Mouse (Mus musculus): Measurements from ENCODE around the gene Uba6. TPM values are rescaled to one million over a fixed set of nuclear protein-coding genes. Genes with fewer than 3 reads are reported as not detected.

Gene Uba6
- polyA plus RNA-seq, 1 experiment from 2014 or later = 27.4 TPM

DNA sequence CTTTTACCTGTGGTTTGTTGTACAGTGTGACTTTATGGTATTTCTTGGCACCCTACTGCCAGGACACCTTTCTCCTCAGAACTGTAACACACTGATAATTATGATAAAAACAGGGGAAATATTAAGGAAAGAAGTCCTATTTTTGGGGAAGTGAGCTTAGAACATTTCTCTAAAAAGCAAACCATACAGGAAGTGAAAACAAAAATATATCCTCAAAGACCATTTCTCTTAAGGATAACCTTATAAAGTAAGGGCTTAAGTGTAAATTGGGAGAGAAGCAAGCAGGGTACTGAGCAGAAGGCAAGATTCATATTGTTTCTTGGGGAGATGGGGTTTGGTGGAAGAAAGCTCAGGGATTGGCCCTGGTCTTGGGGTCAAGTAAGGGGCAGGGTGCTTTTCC is 42.8 kb downstream of the Uba6 start:
- no peaks in the 10 kb centered on the region for H3K9me3 ChIP-seq (replicated peaks; ENCODE audit: control insufficient read depth, low read length)
- no peaks in the 10 kb centered on the region for H3K27me3 ChIP-seq (ENCODE audit: control insufficient read depth, insufficient read depth, low read length)
- ATAC-seq (replicated peaks; ENCODE audit: insufficient number of reproducible peaks, low FRiP score, low TSS enrichment, low read depth) (no peak), DNase-seq (ENCODE audit: low spot score) (no peak)
- no peaks in the 10 kb centered on the region for H3K4me1 ChIP-seq (ENCODE audit: control insufficient read depth, insufficient read depth, low read length)
- H3K9ac ChIP-seq (replicated peaks; ENCODE audit: low read length) = no peak overlapping the region
- H3K4me3 ChIP-seq (ENCODE audit: low read depth, low read length) = no peak overlapping the region
- no peak overlapping the region for H3K27ac ChIP-seq (replicated peaks; ENCODE audit: low read depth, low read length)
- no peak overlapping the region for H3K4me2 ChIP-seq (ENCODE audit: low read depth, low read length)
- H3K36me3 ChIP-seq (replicated peaks; ENCODE audit: control insufficient read depth, insufficient read depth, low read depth, low read length) = peaks cover 4% of the 10 kb centered on the region

DNA sequence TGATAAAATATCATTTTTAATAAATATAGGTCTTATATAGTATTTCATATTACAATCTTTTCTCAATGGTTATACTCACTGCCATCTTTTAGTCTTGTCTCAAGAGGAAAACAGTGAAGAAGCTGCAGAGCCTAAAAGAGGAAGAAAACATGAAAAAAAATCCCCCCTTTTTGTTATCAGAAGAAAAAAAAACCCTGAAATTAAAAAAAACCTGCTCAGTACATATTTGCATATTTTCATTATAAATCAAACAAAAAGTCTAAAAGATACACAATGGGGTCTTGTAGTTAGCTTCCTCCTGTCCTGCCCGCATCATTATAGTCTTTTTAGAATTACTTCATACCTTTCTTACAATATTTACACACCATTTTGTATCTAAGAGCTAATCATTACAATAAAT is 43.9 kb downstream of the Uba6 start:
- no peak overlapping the region for H3K4me3 ChIP-seq (ENCODE audit: low read depth, low read length)
- H3K4me1 ChIP-seq (ENCODE audit: control insufficient read depth, insufficient read depth, low read length) = no peaks in the 10 kb centered on the region
- no peak overlapping the region for H3K27ac ChIP-seq (replicated peaks; ENCODE audit: low read depth, low read length)
- 100% methylated on average over 1 of the region's 1 CpGs for WGBS
- no peak overlapping the region for H3K4me2 ChIP-seq (ENCODE audit: low read depth, low read length)
- H3K9ac ChIP-seq (replicated peaks; ENCODE audit: low read length) = no peak overlapping the region
- H3K9me3 ChIP-seq (replicated peaks; ENCODE audit: control insufficient read depth, low read length) = no peaks in the 10 kb centered on the region
- peaks cover 4% of the 10 kb centered on the region for H3K36me3 ChIP-seq (replicated peaks; ENCODE audit: control insufficient read depth, insufficient read depth, low read depth, low read length)
- no peaks in the 10 kb centered on the region for H3K27me3 ChIP-seq (ENCODE audit: control insufficient read depth, insufficient read depth, low read length)
- no peak for DNase-seq (ENCODE audit: low spot score)
- ATAC-seq (replicated peaks; ENCODE audit: insufficient number of reproducible peaks, low FRiP score, low TSS enrichment, low read depth) = no peak

DNA sequence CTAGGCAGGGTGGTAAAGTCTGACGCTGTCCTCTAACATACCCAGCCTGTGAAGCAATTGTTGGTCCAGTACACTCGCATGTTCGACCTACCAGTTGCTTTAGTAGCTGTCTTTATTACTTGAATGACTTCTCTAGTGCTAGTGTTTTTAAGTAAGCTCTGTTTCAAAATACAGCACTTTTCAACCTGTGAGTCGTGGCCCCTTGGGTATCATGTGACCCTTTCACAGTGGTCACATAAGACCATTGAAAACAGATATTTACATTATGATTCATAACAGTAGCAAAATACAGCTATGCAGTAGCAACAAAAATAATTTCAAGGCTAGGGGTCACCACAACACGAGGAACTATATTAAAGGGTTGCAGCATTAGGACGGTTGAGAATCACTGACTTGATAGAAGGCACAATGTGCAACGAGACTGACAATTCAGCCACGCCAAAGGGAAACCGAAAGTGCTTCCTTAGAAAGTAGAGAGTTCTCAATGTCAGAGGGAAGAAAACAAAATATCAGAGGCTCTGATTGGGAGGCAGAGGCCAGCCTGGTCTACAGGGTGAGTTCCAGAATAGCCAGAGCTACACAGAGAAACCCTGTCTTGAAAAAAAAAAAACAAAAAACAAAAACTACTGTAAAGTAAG is 54.0 kb downstream of the Uba6 start:
- H3K4me2 ChIP-seq (ENCODE audit: low read depth, low read length) = no peak overlapping the region
- no peak for ATAC-seq (replicated peaks; ENCODE audit: insufficient number of reproducible peaks, low FRiP score, low TSS enrichment, low read depth)
- WGBS = 89% methylated on average over 9 of the region's 9 CpGs

DNA sequence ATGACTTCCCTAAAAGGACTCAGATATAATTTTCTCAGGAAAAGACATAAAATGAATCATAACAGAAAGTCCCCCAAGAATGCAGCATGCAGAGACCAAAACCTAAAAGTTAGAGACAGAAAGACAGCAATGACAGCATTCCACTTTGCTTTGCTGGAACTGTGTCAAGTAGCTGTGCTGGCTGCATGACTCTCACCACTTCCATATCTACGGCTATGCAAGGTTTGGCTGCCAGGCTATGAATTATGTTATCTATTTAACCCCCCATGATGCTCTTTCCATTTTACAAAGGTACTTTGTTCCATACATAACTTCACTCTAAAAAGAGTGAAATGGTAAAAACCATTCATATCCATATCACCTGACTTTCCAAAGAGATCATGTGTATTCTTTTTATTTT is 58.6 kb downstream of the Uba6 start:
- DNase-seq (ENCODE audit: low spot score) = no peak
- Histone ChIP-seq H3K9me3 (replicated peaks; ENCODE audit: control insufficient read depth, low read length) (no peaks in the 10 kb centered on the region), H3K4me2 (ENCODE audit: low read depth, low read length) (no peak overlapping the region), H3K27me3 (ENCODE audit: control insufficient read depth, insufficient read depth, low read length) (no peaks in the 10 kb centered on the region), H3K9ac (replicated peaks; ENCODE audit: low read length) (no peak overlapping the region), H3K36me3 (replicated peaks; ENCODE audit: control insufficient read depth, insufficient read depth, low read depth, low read length) (no peaks in the 10 kb centered on the region), H3K27ac (replicated peaks; ENCODE audit: low read depth, low read length) (no peak overlapping the region), H3K4me1 (ENCODE audit: control insufficient read depth, insufficient read depth, low read length) (no peaks in the 10 kb centered on the region), H3K4me3 (ENCODE audit: low read depth, low read length) (no peak overlapping the region)
- no peak for ATAC-seq (replicated peaks; ENCODE audit: insufficient number of reproducible peaks, low FRiP score, low TSS enrichment, low read depth)
- WGBS = 84% methylated on average over 1 of the region's 1 CpGs

More for the DNA sequence above, 54.0 kb downstream of the Uba6 start:
- no peak overlapping the region for H3K4me3 ChIP-seq (ENCODE audit: low read depth, low read length)
- H3K27ac ChIP-seq (replicated peaks; ENCODE audit: low read depth, low read length) = no peak overlapping the region
- no peak overlapping the region for H3K9ac ChIP-seq (replicated peaks; ENCODE audit: low read length)
- H3K36me3 ChIP-seq (replicated peaks; ENCODE audit: control insufficient read depth, insufficient read depth, low read depth, low read length) = no peaks in the 10 kb centered on the region; the same call in 1 of the 2 replicates
- no peaks in the 10 kb centered on the region for H3K27me3 ChIP-seq (ENCODE audit: control insufficient read depth, insufficient read depth, low read length)
- no peaks in the 10 kb centered on the region for H3K9me3 ChIP-seq (replicated peaks; ENCODE audit: control insufficient read depth, low read length)
- no peak for DNase-seq (ENCODE audit: low spot score)
- no peaks in the 10 kb centered on the region for H3K4me1 ChIP-seq (ENCODE audit: control insufficient read depth, insufficient read depth, low read length)

DNA sequence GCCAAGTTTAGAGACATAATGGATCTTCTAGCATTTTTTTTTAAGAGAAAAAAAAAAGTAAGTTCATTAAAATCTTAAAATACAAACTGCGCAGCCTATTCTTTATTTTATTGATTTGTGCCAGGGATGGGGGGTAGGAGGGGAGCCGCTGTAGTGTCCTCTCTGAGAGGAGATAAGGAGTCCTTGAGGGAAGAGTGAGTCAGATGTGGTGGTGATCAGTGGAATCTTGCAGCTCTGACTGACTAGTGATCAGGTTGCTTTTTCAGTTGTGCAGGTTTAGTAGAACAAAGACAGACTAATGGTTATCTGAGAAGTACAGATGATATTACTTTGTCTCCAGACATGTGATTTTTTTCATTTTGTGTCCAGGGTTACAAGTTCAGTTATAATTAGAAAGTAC is 59.6 kb downstream of the Uba6 start:
- DNase-seq (ENCODE audit: low spot score) (no peak), ATAC-seq (replicated peaks; ENCODE audit: insufficient number of reproducible peaks, low FRiP score, low TSS enrichment, low read depth) (no peak)
- H3K9ac ChIP-seq (replicated peaks; ENCODE audit: low read length) = no peak overlapping the region
- no peak overlapping the region for H3K4me2 ChIP-seq (ENCODE audit: low read depth, low read length)
- H3K4me3 ChIP-seq (ENCODE audit: low read depth, low read length) = no peak overlapping the region
- H3K9me3 ChIP-seq (replicated peaks; ENCODE audit: control insufficient read depth, low read length) = no peaks in the 10 kb centered on the region
- no peak overlapping the region for H3K27ac ChIP-seq (replicated peaks; ENCODE audit: low read depth, low read length)
- 94% methylated on average over 2 of the region's 2 CpGs for WGBS
- no peaks in the 10 kb centered on the region for H3K4me1 ChIP-seq (ENCODE audit: control insufficient read depth, insufficient read depth, low read length)
- no peaks in the 10 kb centered on the region for H3K27me3 ChIP-seq (ENCODE audit: control insufficient read depth, insufficient read depth, low read length)
- no peaks in the 10 kb centered on the region for H3K36me3 ChIP-seq (replicated peaks; ENCODE audit: control insufficient read depth, insufficient read depth, low read depth, low read length)

DNA sequence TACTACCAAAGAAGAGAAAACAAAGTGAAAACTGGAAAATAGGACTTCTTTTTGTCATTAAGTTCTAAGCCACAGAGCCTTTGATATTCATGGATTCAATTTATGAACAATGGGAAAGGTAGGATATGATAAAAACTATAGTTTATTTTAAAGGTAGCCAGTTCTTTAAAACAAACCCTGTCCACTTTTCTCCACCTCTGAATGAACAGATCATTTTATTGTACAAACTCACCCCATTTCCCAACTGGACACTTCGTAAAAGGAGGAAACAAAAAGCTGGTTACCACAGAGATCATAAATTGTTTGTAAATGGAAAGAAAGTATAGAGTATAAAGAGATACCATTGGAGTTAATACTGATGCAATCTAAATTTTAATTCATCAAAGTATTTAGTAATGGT is 61.5 kb downstream of the Uba6 start:
- Histone ChIP-seq H3K9ac (replicated peaks; ENCODE audit: low read length) (no peak overlapping the region), H3K36me3 (replicated peaks; ENCODE audit: control insufficient read depth, insufficient read depth, low read depth, low read length) (no peaks in the 10 kb centered on the region), H3K27me3 (ENCODE audit: control insufficient read depth, insufficient read depth, low read length) (no peaks in the 10 kb centered on the region), H3K4me3 (ENCODE audit: low read depth, low read length) (no peak overlapping the region), H3K4me2 (ENCODE audit: low read depth, low read length) (no peak overlapping the region), H3K4me1 (ENCODE audit: control insufficient read depth, insufficient read depth, low read length) (no peaks in the 10 kb centered on the region), H3K9me3 (replicated peaks; ENCODE audit: control insufficient read depth, low read length) (no peaks in the 10 kb centered on the region), H3K27ac (replicated peaks; ENCODE audit: low read depth, low read length) (no peak overlapping the region)
- no peak for ATAC-seq (replicated peaks; ENCODE audit: insufficient number of reproducible peaks, low FRiP score, low TSS enrichment, low read depth)
- WGBS = 89% methylated on average over 1 of the region's 1 CpGs
- no peak for DNase-seq (ENCODE audit: low spot score)

DNA sequence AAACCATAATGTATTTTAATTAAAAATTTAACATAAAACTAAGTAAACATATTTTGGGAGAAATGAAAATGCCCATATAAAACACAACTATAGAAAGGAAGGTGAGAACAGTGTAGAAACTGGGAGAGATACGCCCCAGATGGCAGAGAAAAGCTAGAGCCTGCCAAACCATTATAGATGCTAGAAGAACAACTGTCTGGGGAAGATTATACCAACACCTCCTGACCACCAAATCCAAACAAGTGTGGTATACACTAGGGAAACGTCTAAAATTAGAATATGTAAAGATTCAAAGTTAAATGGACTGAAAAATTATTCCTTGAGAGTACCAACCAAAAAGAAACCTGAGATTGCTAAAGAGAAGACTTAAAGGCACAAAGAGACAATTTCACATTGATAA is 66.0 kb downstream of the Uba6 start:
- WGBS = 77% methylated on average over 2 of the region's 2 CpGs
- DNase-seq (ENCODE audit: low spot score) = no peak
- no peak overlapping the region for H3K4me2 ChIP-seq (ENCODE audit: low read depth, low read length)

DNA sequence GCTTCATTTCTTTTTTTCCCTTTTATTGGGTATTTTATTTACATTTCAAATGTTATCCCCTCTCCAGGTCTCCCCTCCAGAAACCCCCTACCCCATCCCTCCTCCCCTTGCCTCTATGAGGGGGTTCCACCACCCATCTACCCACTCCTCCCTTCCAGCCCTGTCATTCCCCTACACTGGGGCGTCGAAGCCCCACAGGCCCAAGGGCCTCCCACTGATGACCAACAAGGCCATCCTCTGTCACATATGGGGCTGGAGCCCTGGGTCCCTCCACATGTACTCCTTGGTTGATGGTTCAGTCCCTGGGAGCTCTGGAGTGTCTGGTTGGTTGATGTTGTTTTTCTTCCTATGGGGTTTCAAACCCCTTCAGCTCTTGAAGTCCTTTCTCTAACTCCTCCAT is 70.4 kb downstream of the Uba6 start:
- no peak overlapping the region for H3K27ac ChIP-seq (replicated peaks; ENCODE audit: low read depth, low read length)
- no peaks in the 10 kb centered on the region for H3K9me3 ChIP-seq (replicated peaks; ENCODE audit: control insufficient read depth, low read length)
- H3K27me3 ChIP-seq (ENCODE audit: control insufficient read depth, insufficient read depth, low read length) = no peaks in the 10 kb centered on the region
- no peaks in the 10 kb centered on the region for H3K4me1 ChIP-seq (ENCODE audit: control insufficient read depth, insufficient read depth, low read length)
- DNase-seq (ENCODE audit: low spot score) = no peak
- ATAC-seq (replicated peaks; ENCODE audit: insufficient number of reproducible peaks, low FRiP score, low TSS enrichment, low read depth) = no peak
- H3K4me2 ChIP-seq (ENCODE audit: low read depth, low read length) = no peak overlapping the region
- H3K4me3 ChIP-seq (ENCODE audit: low read depth, low read length) = no peak overlapping the region
- no peak overlapping the region for H3K9ac ChIP-seq (replicated peaks; ENCODE audit: low read length)
- 89% methylated on average over 2 of the region's 2 CpGs for WGBS
- H3K36me3 ChIP-seq (replicated peaks; ENCODE audit: control insufficient read depth, insufficient read depth, low read depth, low read length) = no peaks in the 10 kb centered on the region

More for the DNA sequence above, 66.0 kb downstream of the Uba6 start:
- no peaks in the 10 kb centered on the region for H3K4me1 ChIP-seq (ENCODE audit: control insufficient read depth, insufficient read depth, low read length)
- H3K9ac ChIP-seq (replicated peaks; ENCODE audit: low read length) = no peak overlapping the region
- no peaks in the 10 kb centered on the region for H3K9me3 ChIP-seq (replicated peaks; ENCODE audit: control insufficient read depth, low read length)
- H3K36me3 ChIP-seq (replicated peaks; ENCODE audit: control insufficient read depth, insufficient read depth, low read depth, low read length) = no peaks in the 10 kb centered on the region
- no peak overlapping the region for H3K27ac ChIP-seq (replicated peaks; ENCODE audit: low read depth, low read length)
- no peaks in the 10 kb centered on the region for H3K27me3 ChIP-seq (ENCODE audit: control insufficient read depth, insufficient read depth, low read length)
- no peak overlapping the region for H3K4me3 ChIP-seq (ENCODE audit: low read depth, low read length)
- ATAC-seq (replicated peaks; ENCODE audit: insufficient number of reproducible peaks, low FRiP score, low TSS enrichment, low read depth) = no peak
